Mouse (Mus musculus) thymus, postnatal 10 days (tissue): ENCODE data around the gene Cpeb1.
"Not testable (repeated sequence)": the region's sequence is repeated elsewhere in the genome, so short reads cannot be mapped to it uniquely, and the experiment has no call there.

ENCODE experiments used
- DNase-seq, 2 experiments: peaks; one replicate each; pipeline ENCODE4 v3.0.0; 2021; ENCODE audit warnings: low spot score in 2 of 2

Cpeb1 gene

DNA sequence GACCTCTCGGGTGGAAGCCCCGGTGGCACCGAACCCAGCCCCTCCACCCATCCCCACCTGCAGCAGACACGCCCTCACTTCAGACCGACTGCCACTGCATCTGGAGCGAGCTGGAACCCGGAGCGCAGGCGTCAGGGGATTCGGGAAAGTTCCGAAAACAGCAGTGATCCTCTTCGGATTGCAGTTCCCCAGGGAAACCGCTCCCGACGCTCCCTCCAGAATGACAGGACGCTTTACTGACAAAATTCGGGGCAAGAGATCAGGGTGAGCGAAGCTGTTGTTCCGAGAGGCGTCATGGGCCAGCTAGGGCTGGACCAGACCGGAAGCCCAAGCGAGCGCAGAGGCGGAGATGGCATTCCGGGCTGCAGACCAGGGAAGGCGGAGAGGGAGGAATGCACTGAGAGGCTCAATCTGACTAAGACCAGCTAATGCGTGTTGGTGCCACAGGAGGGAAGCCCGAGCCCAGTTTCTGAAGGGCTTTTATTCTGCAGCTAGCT, at the start of gene Cpeb1:
Cpeb1 (minus strand) TSS at position 311 of the 497 bp plus-strand sequence.
- DNase-seq = no peak

GRCm38 (mm10) chr7:81501050-81501449, 45.8 kb upstream of the Cpeb1 start:
- DNase-seq = no peak

DNA sequence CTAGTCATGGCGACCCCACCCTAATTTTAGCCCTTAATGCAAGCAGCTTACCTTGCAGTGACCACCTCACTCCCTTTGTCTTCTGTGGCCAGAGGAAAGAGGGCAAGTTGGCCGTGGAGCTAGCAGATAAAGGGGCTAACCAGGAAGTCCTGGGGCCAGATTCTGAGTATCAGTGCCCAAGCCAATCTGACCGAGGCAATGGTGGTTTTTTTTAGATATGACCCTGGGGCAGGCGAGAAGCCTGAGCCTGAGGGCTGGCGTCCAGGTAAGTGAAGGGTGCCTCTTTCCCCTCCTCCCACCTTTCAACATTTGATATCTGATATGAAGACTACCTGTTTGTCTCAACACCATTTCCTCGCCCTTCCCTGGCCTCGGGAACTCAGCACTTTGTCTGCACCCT, 42.9 kb upstream of the Cpeb1 start, which contains the start of gene BC048679:
BC048679 (minus strand) TSS at position 101 of the 400 bp plus-strand sequence.
- no peak for DNase-seq

- DNase-seq = no peak
Observed at GRCm38 (mm10) chr7:81497171-81497570, 41.9 kb upstream of the Cpeb1 start.

GRCm38 (mm10) chr7:81493331-81494021, 38.2 kb upstream of the Cpeb1 start, which contains the start of gene Ap3b2:
Gene Ap3b2, minus strand, starts transcription at chr7:81493925.
- DNase-seq = peak in 1 of 2 experiments; percentile 37

GRCm38 (mm10) chr7:81492628-81493027, 37.4 kb upstream of the Cpeb1 start:
- no peak for DNase-seq

DNA sequence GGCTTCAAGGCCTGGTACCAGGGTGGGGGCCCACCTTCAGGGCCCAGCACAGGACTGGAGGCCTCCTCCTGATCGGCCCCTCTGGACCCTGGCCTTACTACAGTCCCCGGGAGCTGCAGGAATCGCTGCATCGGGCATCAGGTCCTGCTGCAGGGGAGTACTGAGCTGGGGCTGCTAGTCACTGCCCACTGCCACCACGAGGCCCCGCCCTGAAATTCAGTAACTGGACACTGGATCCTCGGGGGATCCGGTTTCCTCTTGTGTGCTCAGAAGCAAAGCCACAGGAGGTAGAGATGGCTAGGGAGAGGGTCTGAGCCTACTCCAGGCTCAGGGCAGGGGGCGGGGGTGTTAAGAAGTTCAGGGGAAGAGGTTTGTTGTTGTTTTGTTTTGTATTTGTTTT, 34.4 kb upstream of the Cpeb1 start:
- no peak for DNase-seq

DNA sequence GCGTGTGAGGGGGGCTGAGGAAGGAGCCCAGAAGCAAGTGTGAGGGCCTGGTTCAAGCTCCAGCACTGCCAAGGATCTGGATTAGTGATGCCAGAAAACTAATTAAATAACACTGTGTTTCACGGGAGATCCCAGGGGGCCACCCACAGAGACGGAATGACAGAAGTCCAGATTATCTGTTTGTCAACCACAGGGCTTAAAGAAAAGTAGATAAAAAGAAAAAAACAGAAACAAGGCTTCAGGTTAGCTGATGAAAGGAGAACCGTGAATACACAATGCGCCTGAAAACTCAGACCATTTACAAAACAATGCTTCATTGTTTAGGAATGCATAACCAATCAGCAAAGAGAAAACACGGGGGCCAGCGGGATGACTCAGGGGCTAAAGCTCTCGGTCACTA, 25.5 kb upstream of the Cpeb1 start:
- DNase-seq = no peak

DNA sequence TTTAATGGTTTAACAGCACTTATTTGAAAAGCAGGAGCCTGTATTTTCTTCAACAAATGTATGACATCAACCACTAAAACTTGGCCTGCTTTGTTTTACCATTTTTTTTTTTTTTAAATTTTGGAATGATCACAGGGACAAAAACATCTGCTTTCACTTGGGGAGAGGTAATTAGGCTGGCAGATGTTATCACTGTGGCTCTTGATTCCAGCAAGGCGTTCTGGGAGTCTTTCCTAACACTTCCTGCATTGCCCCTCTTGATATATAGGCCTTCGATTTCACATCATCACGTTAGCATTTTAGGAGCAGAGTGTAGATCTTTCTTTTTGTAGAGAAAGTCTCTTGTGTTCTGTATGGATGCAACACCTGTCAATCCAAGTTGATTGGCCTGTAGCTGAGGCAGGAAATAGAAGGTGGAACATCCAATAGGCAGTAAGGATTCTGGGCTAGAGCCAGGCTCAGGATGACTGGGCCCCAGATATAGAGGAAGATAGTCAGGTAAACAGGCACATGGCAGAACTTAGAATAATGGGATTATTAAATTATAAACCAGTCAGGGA, 24.3 kb upstream of the Cpeb1 start:
- no peak for DNase-seq

GRCm38 (mm10) chr7:81478261-81478660, 23.0 kb upstream of the Cpeb1 start:
- not testable (repeated sequence) for DNase-seq

DNA sequence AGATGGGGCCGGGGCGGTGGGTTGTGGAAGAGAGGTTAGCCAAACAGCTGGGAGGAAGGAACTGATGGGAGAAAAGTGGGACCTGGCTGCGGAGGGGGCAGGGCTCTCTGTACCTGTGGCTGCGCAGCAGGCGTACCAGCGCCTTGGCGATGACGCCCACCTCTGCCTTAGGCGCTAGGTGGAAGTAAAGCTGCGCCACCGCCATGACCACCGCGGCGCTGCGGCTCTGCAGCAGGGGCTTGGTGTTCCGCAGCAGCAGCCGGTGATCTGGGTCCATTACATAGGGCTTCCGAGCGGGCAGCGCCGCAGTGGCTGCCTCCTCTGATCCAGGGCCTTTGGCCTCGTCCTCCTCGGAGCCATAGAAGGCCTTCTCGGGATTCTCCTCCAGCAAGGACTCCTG, 21.6 kb upstream of the Cpeb1 start:
- DNase-seq = no peak

DNA sequence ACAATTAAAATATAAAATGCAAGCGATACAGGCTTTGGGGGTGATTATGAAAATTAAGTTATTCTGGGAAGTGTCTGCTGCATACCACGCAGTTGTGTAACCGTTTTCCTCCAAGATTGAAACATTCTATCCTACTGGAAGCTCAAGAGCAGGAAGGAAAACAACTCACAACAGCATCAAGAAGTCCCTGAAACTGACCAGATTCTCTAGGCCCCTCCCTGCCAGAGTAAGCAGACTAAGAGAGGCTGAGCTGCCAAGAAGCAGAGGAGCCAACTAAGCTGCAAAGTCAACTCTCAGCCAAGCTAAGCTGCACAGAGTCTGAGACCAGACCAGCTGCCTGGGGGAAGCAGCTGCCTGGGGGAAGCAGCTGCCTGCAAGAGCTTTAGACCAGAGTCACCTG, 20.0 kb upstream of the Cpeb1 start:
- DNase-seq = no peak

- DNase-seq = no peak
Observed at GRCm38 (mm10) chr7:81464906-81465450, 9.7 kb upstream of the Cpeb1 start.

DNA sequence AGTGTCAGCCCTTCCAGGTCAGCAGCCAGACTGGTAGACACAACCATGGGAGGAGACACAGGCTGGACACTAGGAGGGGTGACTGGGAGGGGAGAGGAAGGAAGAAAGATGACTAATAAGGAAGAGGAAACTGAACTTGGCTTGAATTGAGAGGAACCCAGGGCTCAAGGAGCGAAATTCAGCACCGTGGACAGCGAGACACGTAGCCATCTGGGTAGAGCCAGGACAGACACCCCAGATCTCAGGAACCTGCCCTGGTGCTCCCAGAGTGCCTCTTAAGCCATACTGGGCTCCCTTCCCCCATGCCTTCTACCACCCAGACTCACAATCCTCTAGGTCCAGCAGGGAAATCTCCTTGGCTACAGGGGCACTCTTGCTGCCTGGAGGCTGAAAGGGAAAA, 8.9 kb upstream of the Cpeb1 start:
- no peak for DNase-seq

GRCm38 (mm10) chr7:81462815-81463214, 7.5 kb upstream of the Cpeb1 start:
- no peak for DNase-seq

DNA sequence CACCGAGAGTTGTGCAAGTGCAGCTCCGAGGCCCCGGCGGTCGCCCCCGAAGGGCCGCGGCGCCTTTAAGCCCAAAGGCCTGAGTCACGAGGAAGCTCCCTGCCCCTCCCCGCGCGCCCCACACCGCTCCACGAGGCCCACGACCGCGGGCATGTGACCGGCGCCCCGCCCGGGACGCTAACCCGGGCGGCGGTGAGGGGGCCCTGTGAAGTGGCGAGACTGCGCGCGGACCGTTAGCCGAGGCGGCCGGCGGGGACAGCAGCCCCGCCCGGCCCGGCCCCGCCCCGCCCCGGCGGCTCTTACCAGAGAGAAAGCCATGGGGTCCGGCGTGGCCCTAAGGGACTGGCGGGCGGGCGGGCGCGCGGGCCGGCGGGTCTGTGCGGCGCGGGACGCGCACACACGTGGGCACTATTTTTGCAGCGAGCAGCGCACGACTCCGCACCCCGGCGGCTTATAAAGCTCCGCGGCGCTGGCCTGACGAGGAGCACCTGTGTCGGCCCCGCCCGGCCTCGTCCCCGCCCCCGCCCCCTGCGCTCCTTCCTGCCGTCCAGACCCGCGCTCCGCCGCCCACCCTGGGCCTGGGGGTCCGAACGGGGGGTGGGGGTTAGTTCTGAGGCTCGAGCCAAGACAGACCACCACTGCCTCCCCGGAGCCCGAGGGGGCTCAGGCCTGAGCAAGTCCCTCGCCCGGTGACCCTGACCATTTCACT, 780 bp downstream of the Cpeb1 start:
- no peak for DNase-seq

GRCm38 (mm10) chr7:81453443-81454274, 1.6 kb downstream of the Cpeb1 start:
- DNase-seq = peak in 1 of 2 experiments; percentile 57

- DNase-seq = no peak
Observed at GRCm38 (mm10) chr7:81452971-81453441, 2.3 kb downstream of the Cpeb1 start.

- DNase-seq = no peak
Observed at GRCm38 (mm10) chr7:81398957-81399356, 56.3 kb downstream of the Cpeb1 start.

DNA sequence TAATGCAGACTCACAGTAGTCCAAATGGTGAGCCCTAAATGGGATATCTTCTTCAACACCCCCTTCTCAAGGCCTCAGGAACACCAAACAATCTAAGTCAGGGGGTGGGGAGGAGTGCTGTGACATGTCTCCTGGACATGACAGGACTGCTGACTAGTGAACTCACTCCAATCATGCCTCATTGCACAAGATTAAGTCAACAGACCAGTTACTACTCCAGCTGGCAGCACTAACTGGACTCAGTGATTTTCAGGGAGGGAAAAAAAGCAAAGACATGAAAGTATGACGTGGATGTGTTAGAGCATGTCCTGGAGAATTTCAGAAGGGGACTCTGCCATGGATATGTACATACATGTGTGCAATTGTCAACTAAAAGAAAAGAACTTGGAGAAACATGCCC, 75.9 kb downstream of the Cpeb1 start:
- no peak for DNase-seq

DNA sequence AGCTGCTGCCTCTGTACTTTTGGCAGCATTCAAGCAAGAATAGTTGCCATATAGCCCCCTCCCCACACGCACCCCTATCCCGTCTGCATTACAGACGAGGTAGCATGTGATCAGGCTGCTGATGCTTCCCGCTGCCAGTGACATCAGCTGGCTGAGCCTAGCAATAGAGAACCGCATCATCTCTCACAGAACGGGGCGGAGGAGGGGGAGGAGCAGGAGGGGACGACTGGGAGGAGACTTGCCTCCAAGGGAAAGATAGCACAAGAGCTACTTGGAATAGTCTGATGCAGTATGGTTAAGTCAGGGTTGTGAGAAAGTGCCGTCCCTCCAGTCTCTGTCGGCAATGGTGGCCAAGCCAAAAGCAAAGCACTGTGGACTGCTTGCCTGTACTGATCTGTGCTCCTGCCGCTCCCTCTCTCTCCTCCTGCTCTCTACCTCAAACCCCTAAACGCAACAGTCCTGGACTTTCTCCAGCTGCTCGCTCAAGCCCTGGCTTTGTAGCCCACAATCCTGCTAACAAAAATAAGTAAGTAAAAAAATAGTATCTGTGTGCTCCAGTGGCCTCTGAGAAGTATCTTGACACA, 82.8 kb downstream of the Cpeb1 start:
- no peak for DNase-seq
